In genomic region chr17:49171252-49172047, GRCm38 (mm10) we compare ENCODE assay signal across 8 mouse cellular contexts.
DNase-seq lines count a peak whose midpoint lies in the region; ATAC-seq and TF ChIP-seq lines count a peak whose summit lies in the region.

No protein-coding gene starts in this region.

- intact Hi-C loops in gastrocnemius, adult 2 months (cut with DNase I) = no loop called here
- intact Hi-C loops in left cerebral cortex, postnatal 25 days (cut with DNase I) = loop anchor here (5.0 kb wide), 2 partner anchors 704 to 754 kb away; no protein-coding TSS in a partner anchor

- WGBS in lung, embryonic 16.5 days = 3% methylated on average over 20 of the region's 20 CpGs

- H3K9me3 ChIP-seq in lung, embryonic 16.5 days (ENCODE audit: control insufficient read depth, low read length) = no peaks in the 10 kb centered on the region

- ATAC-seq in lung, embryonic 16.5 days (ENCODE audit: low read depth) = 0 out of 2 replicates have a peak, but pooled peaks have one; percentile 45

- DNase-seq in adrenal gland, adult (ENCODE audit: inconsistent age in 2 of 2, low spot score in 1 of 2) = peak; percentile 24 to 69
- DNase-seq in adrenal gland, postnatal 4 days (ENCODE audit: low spot score in 2 of 2) = no peak
- DNase-seq in adrenal gland, postnatal 14 days = peak; percentile 57
- DNase-seq in gastrocnemius, adult 2 months = peak; percentile 45
- DNase-seq in induced T-regulatory cell, adult 2 months (ENCODE audit: low read depth) = peak; percentile 33
- peak; percentile 45 for DNase-seq in retina, embryonic 14.5 days (ENCODE audit: low spot score)
- DNase-seq in left cerebral cortex, postnatal 25 days (ENCODE audit: low spot score in 2 of 2) = no peak

- peak overlapping the region; percentile 70 for H3K4me2 ChIP-seq in lung, embryonic 16.5 days (ENCODE audit: low read depth, low read length)

- 0 out of 2 replicates have a peak overlapping the region, but pooled peaks have one; percentile 2 for H3K9ac ChIP-seq in lung, embryonic 16.5 days (ENCODE audit: low read length)

- no peaks in the 10 kb centered on the region for H3K36me3 ChIP-seq in lung, embryonic 16.5 days (ENCODE audit: control insufficient read depth, insufficient read depth, low read length)

- no peak overlapping the region for H3K27ac ChIP-seq in gastrocnemius, adult 2 months
- H3K27ac ChIP-seq in lung, embryonic 16.5 days (ENCODE audit: low read length) = no peak overlapping the region

- peaks cover 6% of the 10 kb centered on the region; the same call in 1 of the 2 replicates for H3K4me1 ChIP-seq in lung, embryonic 16.5 days (replicated peaks; ENCODE audit: control insufficient read depth, insufficient read depth, low read length)

- H3K27me3 ChIP-seq in lung, embryonic 16.5 days (ENCODE audit: control insufficient read depth, insufficient read depth, low read depth, low read length) = peaks cover 12% of the 10 kb centered on the region; the same call in 1 of the 2 replicates

- no peak for TF ChIP-seq CTCF in gastrocnemius, adult 2 months (IDR thresholded peaks at IDR 0.05)

- H3K4me3 ChIP-seq in gastrocnemius, adult 2 months = peak overlapping the region; percentile 63
- H3K4me3 ChIP-seq in lung, embryonic 16.5 days (ENCODE audit: low read length) = peak overlapping the region; percentile 46

Comparison
In these comparisons a context has a peak if more than half of its experiments do, and no peak if none do; other contexts are left out.
1. DNase-seq: peak in adrenal gland, adult (2 of 2), adrenal gland, postnatal 14 days (single experiment), gastrocnemius, adult 2 months (single experiment), induced T-regulatory cell, adult 2 months (single experiment) and retina, embryonic 14.5 days (single experiment); none in adrenal gland, postnatal 4 days (0 of 2) and left cerebral cortex, postnatal 25 days (0 of 2).